Mouse (Mus musculus): Measurements from ENCODE around the gene Pigb.
"Not testable (repeated sequence)": the region's sequence is repeated elsewhere in the genome, so short reads cannot be mapped to it uniquely, and the experiment has no call there.

Pigb gene

GRCm38 (mm10) chr9:73040080-73040479, at the start of gene Pigb:
Pigb (minus strand) TSS chr9:73040378.
- no peak for DNase-seq (ENCODE audit: low read depth, low spot score)

GRCm38 (mm10) chr9:73089222-73089920, 49.2 kb upstream of the Pigb start:
- no peak for DNase-seq (ENCODE audit: low read depth, low spot score)

GRCm38 (mm10) chr9:73087581-73087980, 47.4 kb upstream of the Pigb start:
- DNase-seq (ENCODE audit: low read depth, low spot score), result no peak

GRCm38 (mm10) chr9:73087121-73087520, 46.9 kb upstream of the Pigb start:
- DNase-seq (ENCODE audit: low read depth, low spot score), result no peak

GRCm38 (mm10) chr9:73085845-73086244, 45.7 kb upstream of the Pigb start:
- no peak for DNase-seq (ENCODE audit: low read depth, low spot score)

GRCm38 (mm10) chr9:73083956-73084355, 43.8 kb upstream of the Pigb start:
- DNase-seq (ENCODE audit: low read depth, low spot score), result no peak

- no peak for DNase-seq (ENCODE audit: low read depth, low spot score)
Observed at GRCm38 (mm10) chr9:73082291-73083000, 42.3 kb upstream of the Pigb start.

GRCm38 (mm10) chr9:73079801-73080325, 39.7 kb upstream of the Pigb start:
- no peak for DNase-seq (ENCODE audit: low read depth, low spot score)

GRCm38 (mm10) chr9:73079349-73079748, 39.2 kb upstream of the Pigb start:
- not testable (repeated sequence) for DNase-seq (ENCODE audit: low read depth, low spot score)

GRCm38 (mm10) chr9:73073169-73073568, 33.0 kb upstream of the Pigb start:
- no peak for DNase-seq (ENCODE audit: low read depth, low spot score)

- DNase-seq (ENCODE audit: low read depth, low spot score), result no peak
Observed at GRCm38 (mm10) chr9:73072426-73072825, 32.2 kb upstream of the Pigb start.

GRCm38 (mm10) chr9:73070971-73071659, 30.9 kb upstream of the Pigb start:
- DNase-seq (ENCODE audit: low read depth, low spot score), result no peak

GRCm38 (mm10) chr9:73068688-73069087, 28.5 kb upstream of the Pigb start:
- no peak for DNase-seq (ENCODE audit: low read depth, low spot score)

- no peak for DNase-seq (ENCODE audit: low read depth, low spot score)
Observed at GRCm38 (mm10) chr9:73068230-73068679, 28.1 kb upstream of the Pigb start.

GRCm38 (mm10) chr9:73067086-73067485, 26.9 kb upstream of the Pigb start:
- no peak for DNase-seq (ENCODE audit: low read depth, low spot score)

GRCm38 (mm10) chr9:73063621-73064290, 23.6 kb upstream of the Pigb start:
- DNase-seq (ENCODE audit: low read depth, low spot score), result no peak

GRCm38 (mm10) chr9:73059224-73059623, 19.0 kb upstream of the Pigb start:
- no peak for DNase-seq (ENCODE audit: low read depth, low spot score)

GRCm38 (mm10) chr9:73055441-73055911, 15.3 kb upstream of the Pigb start:
- no peak for DNase-seq (ENCODE audit: low read depth, low spot score)

GRCm38 (mm10) chr9:73050606-73051005, 10.4 kb upstream of the Pigb start:
- DNase-seq (ENCODE audit: low read depth, low spot score), result no peak

GRCm38 (mm10) chr9:73049833-73050232, 9.7 kb upstream of the Pigb start:
- DNase-seq (ENCODE audit: low read depth, low spot score), result no peak

GRCm38 (mm10) chr9:73048927-73049326, 8.7 kb upstream of the Pigb start:
- no peak for DNase-seq (ENCODE audit: low read depth, low spot score)

- DNase-seq (ENCODE audit: low read depth, low spot score), result no peak
Observed at GRCm38 (mm10) chr9:73047906-73048305, 7.7 kb upstream of the Pigb start.
